Comparison of ENCODE assay signal across 18 mouse cellular contexts in the genomic region with DNA sequence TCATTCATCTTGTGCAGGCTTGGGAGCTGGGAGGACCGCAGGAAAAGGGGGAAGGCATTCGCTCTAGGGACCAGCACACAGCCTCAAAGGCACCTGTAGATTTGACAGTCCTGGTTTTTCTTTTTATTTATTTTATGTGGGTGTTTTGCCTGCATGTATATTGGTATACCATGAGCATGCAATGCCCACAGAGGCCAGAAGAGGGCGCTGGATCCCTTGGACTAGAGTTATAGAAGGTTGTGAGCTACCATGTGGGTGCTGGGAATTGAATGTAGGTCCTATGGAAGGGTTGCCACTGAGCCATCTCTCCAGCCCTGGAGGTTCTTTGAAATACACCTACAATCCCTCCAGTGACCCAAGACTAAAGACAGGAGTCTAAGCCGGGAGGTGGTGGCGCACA. TPM values are rescaled to one million over a fixed set of nuclear protein-coding genes. Genes with fewer than 3 reads are reported as not detected.
DNase-seq lines count a peak whose midpoint lies in the region; ATAC-seq and TF ChIP-seq lines count a peak whose summit lies in the region.
"Had no signal": no experiment of that assay in that cellular context is flagged by ENCODE, and none has a peak within 500 bp of the region (broad histone marks: within the 10 kb centered on the region; RNA-seq: fewer than 3 reads in every experiment).

No protein-coding gene starts in this region.

- DNase-seq in left cerebral cortex, adult 2 months (ENCODE audit: extremely low spot score in 1 of 2, low spot score in 2 of 2): no peak
- DNase-seq in left cerebral cortex, adult 11 months (ENCODE audit: low spot score): no peak
- DNase-seq in T-cell, adult 2 months (ENCODE audit: low spot score): no peak
- no peak for DNase-seq in cerebellum, postnatal 25 days
- no peak for DNase-seq in cerebellum, postnatal 10 days
- DNase-seq: adrenal gland, postnatal 10 days; cerebellum, adult 18-20 months; gastrocnemius, postnatal 25 days; heart, postnatal 14 days; kidney, postnatal 14 days; right cerebral cortex, postnatal 25 days; thymus, adult 18-20 months had no signal

- H3K4me1 ChIP-seq in ES-Bruce4 (ENCODE audit: control insufficient read depth, insufficient read depth, low read length): no peaks in the 10 kb centered on the region
- H3K4me1 ChIP-seq in bone marrow, adult 2 months (ENCODE audit: control insufficient read depth, insufficient read depth, low read length): no peaks in the 10 kb centered on the region; the same call in 1 of the 2 replicates
- H3K4me1 ChIP-seq in midbrain, embryonic 12.5 days: peaks cover 45% of the 10 kb centered on the region

- H3K4me3 ChIP-seq in left cerebral cortex, adult 2 months: no peak overlapping the region
- H3K4me3 ChIP-seq in ES-Bruce4 (ENCODE audit: low read depth, low read length): no peak overlapping the region
- H3K4me3 ChIP-seq in bone marrow, adult 2 months (replicated peaks; ENCODE audit: control insufficient read depth, low read depth, low read length): no peak overlapping the region
- H3K4me3 ChIP-seq in midbrain, embryonic 12.5 days: no peak overlapping the region
- H3K4me3 ChIP-seq: limb, embryonic 12.5 days had no signal

- TF ChIP-seq CTCF in left cerebral cortex, adult 2 months (IDR thresholded peaks at IDR 0.05): peak; percentile 28
- TF ChIP-seq CTCF in ES-Bruce4 (IDR thresholded peaks at IDR 0.05; ENCODE audit: low read depth, low read length): peak; percentile 16
- peak; percentile 21; the same call in 1 of the 2 replicates for TF ChIP-seq CTCF in bone marrow, adult 2 months (IDR thresholded peaks at IDR 0.05; ENCODE audit: control insufficient read depth, insufficient read depth, low read length)

- no peaks in the 10 kb centered on the region for H3K36me3 ChIP-seq in ES-Bruce4 (ENCODE audit: control insufficient read depth, insufficient read depth, low read length, poor library complexity, severe bottlenecking)
- no peaks in the 10 kb centered on the region for H3K36me3 ChIP-seq in midbrain, embryonic 12.5 days
- H3K36me3 ChIP-seq: limb, embryonic 12.5 days had no signal

- peak overlapping the region; percentile 26; the same call in 1 of the 2 replicates for H3K27ac ChIP-seq in left cerebral cortex, adult 2 months
- no peak overlapping the region for H3K27ac ChIP-seq in ES-Bruce4 (ENCODE audit: insufficient read depth, low read length)
- H3K27ac ChIP-seq in bone marrow, adult 2 months (ENCODE audit: control insufficient read depth, insufficient read depth, low read depth, low read length, poor library complexity): no peak overlapping the region
- H3K27ac ChIP-seq in midbrain, embryonic 12.5 days (replicated peaks): peak overlapping the region; percentile 73
- H3K27ac ChIP-seq: limb, embryonic 12.5 days; macrophage had no signal

- 67% methylated on average over 5 of the region's 5 CpGs for WGBS in bone marrow, adult 2 months
- 69% methylated on average over 5 of the region's 5 CpGs for WGBS in midbrain, embryonic 12.5 days

- H3K9ac ChIP-seq in ES-Bruce4 (ENCODE audit: low read depth, poor library complexity, severe bottlenecking): no peak overlapping the region
- H3K9ac ChIP-seq in midbrain, embryonic 12.5 days (replicated peaks): no peak overlapping the region
- H3K9ac ChIP-seq: limb, embryonic 12.5 days had no signal

- ATAC-seq in midbrain, embryonic 12.5 days (ENCODE audit: low FRiP score, low read depth): no peak

- no peak for TF ChIP-seq EP300 in ES-Bruce4 (IDR thresholded peaks at IDR 0.05; ENCODE audit: insufficient read depth, low read depth, low read length)

- intact Hi-C loops in left cerebral cortex, adult 2 months (cut with DNase I): no loop called here

- no peaks in the 10 kb centered on the region for H3K27me3 ChIP-seq in ES-Bruce4 (ENCODE audit: control insufficient read depth, insufficient read depth, low read length, poor library complexity, severe bottlenecking)
- H3K27me3 ChIP-seq in midbrain, embryonic 12.5 days: peaks cover 7% of the 10 kb centered on the region; the same call in 1 of the 2 replicates
- H3K27me3 ChIP-seq: limb, embryonic 12.5 days had no signal

- no peak overlapping the region for H3K4me2 ChIP-seq in midbrain, embryonic 12.5 days (replicated peaks)
- H3K4me2 ChIP-seq: limb, embryonic 12.5 days had no signal

- H3K9me3 ChIP-seq in ES-Bruce4 (replicated peaks; ENCODE audit: control insufficient read depth, insufficient read depth, low read length, poor library complexity, severe bottlenecking): no peaks in the 10 kb centered on the region
- no peaks in the 10 kb centered on the region for H3K9me3 ChIP-seq in midbrain, embryonic 12.5 days
- H3K9me3 ChIP-seq: limb, embryonic 12.5 days had no signal

- TF ChIP-seq POLR2A in ES-Bruce4 (IDR thresholded peaks at IDR 0.05; ENCODE audit: insufficient read depth, low read length): no peak
- no peak for TF ChIP-seq POLR2A in bone marrow, adult 2 months (IDR thresholded peaks at IDR 0.05; ENCODE audit: borderline replicate concordance, control insufficient read depth, low read depth, low read length)

RNA-seq across cellular contexts. Expression of a gene that starts 17.2 kb away (rescaled TPM):
- total RNA-seq in left cerebral cortex, adult 2 months (2021): 1 to 10 TPM; 8.1 to 10.0 TPM
- not detected in 2 replicates for polyA plus RNA-seq in ES-Bruce4 (2011; ENCODE audit: insufficient read depth, insufficient read length, low read depth, missing spikeins)
- not detected in 2 replicates for polyA plus RNA-seq in bone marrow, adult 2 months (2011; ENCODE audit: insufficient read depth, insufficient read length, low replicate concordance, missing spikeins)
- 0.16 and 0.32 TPM in 2 replicates for polyA plus RNA-seq in midbrain, embryonic 12.5 days (2016; fragmentation: Nextera tagmentation; extraction: Ambion mirVana)
- total RNA-seq: gastrocnemius, postnatal 25 days had no signal
- polyA plus RNA-seq: limb, embryonic 12.5 days; macrophage; neural tube, embryonic 11.5 days had no signal

Comparison
In these comparisons a context has a peak if more than half of its experiments do, and no peak if none do; other contexts are left out.
1. H3K27ac ChIP-seq: peak in left cerebral cortex, adult 2 months (single experiment) and midbrain, embryonic 12.5 days (single experiment); none in ES-Bruce4 (single experiment) and bone marrow, adult 2 months (single experiment).
2. Peak in every context shown above with its lines, with median percentiles within 50 percentile points of each other: CTCF ChIP-seq.